Mouse (Mus musculus) layer of hippocampus, adult 2 months (tissue): ENCODE data around the gene Rara. TPM values are rescaled to one million over a fixed set of nuclear protein-coding genes. Genes with fewer than 3 reads are reported as not detected.
"Not testable (repeated sequence)": the region's sequence is repeated elsewhere in the genome, so short reads cannot be mapped to it uniquely, and the experiment has no call there.

ENCODE experiments used
- DNase-seq, 2 experiments: peaks; one replicate each; pipeline ENCODE4 v3.0.0; 2022; ENCODE audit warnings: low spot score in 2 of 2
- H3K27ac ChIP-seq: fragments of 200-600 bp; 2 replicates; pipeline ENCODE4 v1.8.1; 2022
- H3K4me3 ChIP-seq: fragments of 200-600 bp; 2 replicates; pipeline ENCODE4 v1.8.1; 2022; ENCODE audit warnings: mild to moderate bottlenecking
- CTCF ChIP-seq: fragments of 200-600 bp; conservative IDR thresholded peaks from 2 replicates; pipeline ENCODE4 v1.8.1; 2022; ENCODE audit warnings: antibody characterized with exemption, mild to moderate bottlenecking, moderate library complexity
- total RNA-seq, 2 experiments: library from RNA; stranded (reverse); gene quantifications; 2 replicates each; pipeline ENCODE4 v1.2.3; 2021

Gene Rara
- total RNA-seq, 2 experiments from 2014 or later: 15.4 to 19.0 TPM

- TF ChIP-seq CTCF: no peak
- DNase-seq: no peak
Measured at GRCm38 (mm10) chr11:98926553-98926952, 1.1 kb upstream of the Rara start.

DNA sequence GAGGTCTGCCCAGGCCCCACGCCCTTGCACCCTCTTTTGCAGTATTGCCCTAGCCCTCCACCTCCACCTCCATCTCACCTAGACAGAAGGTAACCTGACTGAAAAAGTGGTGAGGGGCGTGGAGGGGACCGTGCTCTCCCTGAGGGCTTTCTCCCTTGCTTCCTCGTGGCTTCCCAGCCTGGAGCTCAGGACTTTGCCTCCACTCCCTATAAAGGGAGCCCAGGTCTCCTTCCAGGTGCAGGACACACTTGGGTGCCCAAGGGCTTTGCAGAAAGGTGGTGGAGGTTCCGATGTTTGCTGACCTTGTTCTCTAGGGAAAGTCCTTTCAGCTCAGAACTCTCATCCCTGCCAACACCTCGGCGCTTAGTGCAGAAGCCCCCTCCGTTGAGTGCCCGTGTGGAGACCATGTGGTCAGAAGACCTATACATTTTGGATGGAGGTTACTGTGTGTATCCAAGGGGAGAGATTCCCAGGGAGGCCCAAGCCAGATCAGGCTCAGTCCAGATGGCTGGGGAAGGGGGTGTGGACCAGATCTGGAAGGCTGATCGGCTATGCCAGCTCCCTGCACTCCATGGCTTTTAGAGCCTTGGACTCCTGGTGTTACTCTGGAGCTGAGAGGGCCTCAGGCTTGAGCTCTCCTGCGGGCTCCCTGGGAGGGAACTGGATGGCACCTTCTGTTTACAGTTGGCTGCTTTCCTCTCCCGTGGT, 722 bp downstream of the Rara start:
- no peak for DNase-seq
- no peak for TF ChIP-seq CTCF
- Histone ChIP-seq H3K4me3 (peak overlapping the region; percentile 62), H3K27ac (peak overlapping the region; percentile 62)

More at GRCm38 (mm10) chr11:98926553-98926952, 1.1 kb upstream of the Rara start:
- H3K27ac ChIP-seq: no peak overlapping the region
- no peak overlapping the region for H3K4me3 ChIP-seq

DNA sequence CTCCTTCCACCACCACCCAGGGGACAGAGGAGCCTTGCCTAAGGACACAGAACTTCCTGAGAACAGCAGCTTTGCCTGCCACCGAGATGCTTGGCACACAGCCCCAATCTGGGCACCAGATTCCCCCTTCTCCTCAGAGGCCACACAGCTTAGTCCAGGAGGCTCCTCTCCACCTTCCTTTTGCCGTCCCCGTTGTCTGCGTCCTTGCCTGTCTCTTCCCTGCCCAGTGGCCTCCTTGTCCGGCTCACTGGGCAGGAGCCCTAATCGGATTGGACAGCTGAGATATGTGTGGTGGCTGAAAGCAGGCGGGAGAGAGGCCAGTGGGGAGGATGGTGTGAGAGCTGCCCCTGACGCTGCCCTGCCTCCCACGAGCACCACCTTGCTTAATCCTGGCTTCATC, 1.9 kb downstream of the Rara start:
- no peak for DNase-seq
- H3K27ac ChIP-seq: peak overlapping the region; percentile 36; the same call in 1 of the 2 replicates
- TF ChIP-seq CTCF: no peak
- peak overlapping the region; percentile 3; the same call in 1 of the 2 replicates for H3K4me3 ChIP-seq

DNA sequence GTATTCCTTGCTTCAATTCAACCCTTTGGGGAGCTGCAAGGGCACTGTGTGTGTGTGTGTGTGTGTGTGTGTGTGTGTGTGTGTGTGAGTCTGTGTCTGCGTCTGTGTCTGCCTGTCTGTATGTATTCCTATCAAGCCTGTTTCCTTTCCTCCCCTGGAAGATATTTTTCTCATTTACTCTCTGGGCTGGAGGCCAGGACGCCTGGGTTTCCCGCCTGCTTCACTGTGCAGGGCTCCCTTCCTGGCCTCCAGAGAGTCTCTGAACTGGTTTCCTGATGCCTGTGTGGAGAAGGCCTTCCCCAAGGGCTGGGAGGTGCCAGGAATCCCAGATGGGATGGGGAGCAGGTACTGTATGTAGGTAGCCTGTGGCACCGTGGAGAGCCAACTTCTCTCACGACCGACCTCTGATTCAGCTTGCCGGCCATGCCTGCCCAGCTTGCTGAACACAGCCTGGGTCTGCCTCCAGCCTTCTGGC, 2.5 kb downstream of the Rara start:
- Histone ChIP-seq H3K4me3 (no peak overlapping the region), H3K27ac (peak overlapping the region; percentile 59; the same call in 1 of the 2 replicates)
- DNase-seq: no peak
- no peak for TF ChIP-seq CTCF

GRCm38 (mm10) chr11:98930773-98931512, 3.3 kb downstream of the Rara start:
- no peak for TF ChIP-seq CTCF
- no peak for DNase-seq
- Histone ChIP-seq H3K27ac (peak overlapping the region; percentile 59), H3K4me3 (no peak overlapping the region)

GRCm38 (mm10) chr11:98931513-98932292, 4.1 kb downstream of the Rara start:
- no peak for DNase-seq
- TF ChIP-seq CTCF: peak; percentile 52
- H3K4me3 ChIP-seq: no peak overlapping the region
- H3K27ac ChIP-seq: 0 out of 2 replicates have a peak overlapping the region, but pooled peaks have one; percentile 59

DNA sequence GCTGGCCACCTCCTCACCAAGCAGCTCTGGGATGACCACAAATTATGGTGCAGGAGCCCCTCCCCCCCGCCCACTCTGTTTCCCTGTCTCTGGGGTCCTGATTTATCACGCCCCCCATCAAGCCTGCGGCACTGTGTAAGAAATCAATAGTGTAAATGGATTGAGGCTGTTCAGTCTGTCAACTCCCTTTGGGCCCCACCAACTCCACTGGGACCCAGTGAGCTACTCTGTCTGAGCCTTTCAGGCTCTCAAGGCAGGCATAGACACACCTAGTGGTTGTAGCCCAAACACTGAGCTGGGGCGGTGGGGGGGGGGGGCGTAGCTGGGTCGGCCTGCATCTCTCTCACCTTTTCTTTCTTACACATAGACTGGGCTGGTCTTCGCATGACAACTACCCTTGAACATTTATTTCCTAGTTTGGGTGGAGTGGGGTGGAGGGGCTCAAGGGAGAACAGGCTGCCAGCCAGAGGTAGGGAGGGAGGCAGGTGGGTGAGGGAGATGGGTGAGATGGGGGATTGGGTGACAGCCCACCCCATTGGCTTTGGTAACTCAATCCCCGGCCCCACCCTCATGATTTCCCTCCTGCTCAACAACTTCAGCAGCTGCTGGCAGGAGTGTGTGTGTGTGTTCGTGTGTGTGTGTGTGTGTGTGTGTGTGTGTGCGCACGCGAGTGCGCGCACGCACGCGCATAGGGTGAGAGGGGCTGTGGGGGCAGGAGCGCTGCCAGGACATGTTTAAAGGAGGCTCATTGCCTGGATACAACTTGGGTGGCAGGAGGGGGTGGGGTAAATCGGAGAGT, 4.9 kb downstream of the Rara start:
- TF ChIP-seq CTCF: no peak
- no peak overlapping the region for H3K27ac ChIP-seq
- H3K4me3 ChIP-seq: no peak overlapping the region
- DNase-seq: no peak

GRCm38 (mm10) chr11:98933151-98933550, 5.5 kb downstream of the Rara start:
- Histone ChIP-seq H3K4me3 (no peak overlapping the region), H3K27ac (no peak overlapping the region)
- DNase-seq: peak in 1 of 2 experiments; percentile 45
- TF ChIP-seq CTCF: peak; percentile 76

DNA sequence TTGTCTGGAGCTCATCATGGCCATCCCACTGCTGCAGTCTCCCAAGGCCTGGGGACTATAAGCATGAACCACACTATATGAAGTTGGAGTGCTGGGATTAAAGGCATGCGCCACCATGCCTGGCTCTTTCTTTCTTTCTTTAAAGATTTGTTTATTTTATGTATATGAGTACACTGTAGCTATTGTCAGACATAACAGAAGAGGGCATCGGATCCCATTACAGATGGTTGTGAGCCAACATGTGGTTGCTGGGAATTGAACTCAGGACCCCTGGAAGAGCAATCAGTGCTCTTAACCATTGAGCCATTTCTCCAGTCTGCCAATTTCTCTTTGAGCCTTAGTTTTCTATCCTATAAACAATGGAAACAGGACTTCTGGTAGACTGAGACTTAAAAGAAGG, 6.2 kb downstream of the Rara start:
- H3K4me3 ChIP-seq, H3K27ac ChIP-seq, DNase-seq: not testable (repeated sequence)

GRCm38 (mm10) chr11:98934367-98934766, 6.7 kb downstream of the Rara start:
- Histone ChIP-seq H3K27ac (no peak overlapping the region), H3K4me3 (no peak overlapping the region)
- TF ChIP-seq CTCF: no peak
- no peak for DNase-seq

- Histone ChIP-seq H3K27ac (no peak overlapping the region), H3K4me3 (no peak overlapping the region)
- no peak for DNase-seq
- TF ChIP-seq CTCF: no peak
Measured at GRCm38 (mm10) chr11:98935123-98935522, 7.5 kb downstream of the Rara start.

GRCm38 (mm10) chr11:98936170-98936569, 8.6 kb downstream of the Rara start:
- Histone ChIP-seq H3K27ac (peak overlapping the region; percentile 24; the same call in 1 of the 2 replicates), H3K4me3 (peak overlapping the region; percentile 20; the same call in 1 of the 2 replicates)
- TF ChIP-seq CTCF: no peak
- no peak for DNase-seq
